Mouse (Mus musculus) testis, adult 2 months (tissue): ENCODE data around the gene Rap2a.

Experiments
- CTCF ChIP-seq: fragments of 200-500 bp; IDR thresholded peaks from 2 replicates; pipeline ENCODE4 v1.5.1; 2012; ENCODE audit warnings: low read depth, mild to moderate bottlenecking, inconsistent platforms, low read length, moderate library complexity; ENCODE audit not compliant: control insufficient read depth, insufficient read depth, insufficient replicate concordance
- POLR2A ChIP-seq: fragments of 200-500 bp; IDR thresholded peaks from 2 replicates; pipeline ENCODE4 v1.6.1; 2012; ENCODE audit warnings: low read depth, mild to moderate bottlenecking, inconsistent platforms, low read length, moderate library complexity; ENCODE audit not compliant: control insufficient read depth

GRCm38 (mm10) chr14:120523296-120523695 lies 45.1 kb downstream of the Rap2a start:
- TF ChIP-seq CTCF (no peak), POLR2A (no peak)
